Mouse (Mus musculus): ENCODE data around the gene Misp. TPM values are rescaled to one million over a fixed set of nuclear protein-coding genes. Genes with fewer than 3 reads are reported as not detected.

Gene Misp
- polyA plus RNA-seq, 1 experiment from 2014 or later, result 1.0 TPM

DNA sequence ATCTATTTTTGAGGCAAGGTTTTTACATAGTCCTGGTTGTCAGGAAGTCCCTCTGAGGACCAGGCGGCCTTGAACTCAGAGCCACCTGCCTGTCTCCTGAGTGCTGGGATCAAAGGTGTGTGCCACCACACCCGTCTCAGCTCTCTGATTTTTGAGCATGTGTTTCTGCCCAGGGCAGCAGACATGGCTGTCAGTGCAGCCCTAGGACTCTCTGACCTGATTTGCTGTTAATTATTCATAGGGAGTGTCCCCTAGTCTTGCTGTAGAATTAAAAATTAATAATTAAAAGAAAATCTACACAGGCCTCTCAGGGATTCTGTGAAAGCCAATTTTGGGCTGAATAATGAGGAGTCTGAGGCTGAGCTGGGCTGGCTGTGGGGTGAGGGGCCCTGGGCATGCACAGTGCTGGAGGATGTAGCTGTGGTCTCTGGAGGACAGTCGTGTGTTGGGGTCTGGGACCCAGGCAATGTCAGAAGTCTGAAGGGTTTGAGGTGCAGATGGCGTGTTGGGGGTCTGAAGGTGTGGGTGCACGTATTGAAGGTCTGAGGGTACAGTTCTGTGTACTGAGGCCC is 6.4 kb upstream of the Misp start:
- Histone ChIP-seq H3K9ac (no peak overlapping the region), H3K4me2 (no peak overlapping the region), H3K27ac (peak overlapping the region; percentile 30; the same call in 1 of the 2 replicates), H3K4me1 (replicated peaks) (peaks cover 5% of the 10 kb centered on the region; the same call in 1 of the 2 replicates), H3K27me3 (no peaks in the 10 kb centered on the region), H3K36me3 (peaks cover 79% of the 10 kb centered on the region), H3K9me3 (no peaks in the 10 kb centered on the region), H3K4me3 (no peak overlapping the region)
- no peak for ATAC-seq (ENCODE audit: low FRiP score)
- 84% methylated on average over 5 of the region's 5 CpGs for WGBS

DNA sequence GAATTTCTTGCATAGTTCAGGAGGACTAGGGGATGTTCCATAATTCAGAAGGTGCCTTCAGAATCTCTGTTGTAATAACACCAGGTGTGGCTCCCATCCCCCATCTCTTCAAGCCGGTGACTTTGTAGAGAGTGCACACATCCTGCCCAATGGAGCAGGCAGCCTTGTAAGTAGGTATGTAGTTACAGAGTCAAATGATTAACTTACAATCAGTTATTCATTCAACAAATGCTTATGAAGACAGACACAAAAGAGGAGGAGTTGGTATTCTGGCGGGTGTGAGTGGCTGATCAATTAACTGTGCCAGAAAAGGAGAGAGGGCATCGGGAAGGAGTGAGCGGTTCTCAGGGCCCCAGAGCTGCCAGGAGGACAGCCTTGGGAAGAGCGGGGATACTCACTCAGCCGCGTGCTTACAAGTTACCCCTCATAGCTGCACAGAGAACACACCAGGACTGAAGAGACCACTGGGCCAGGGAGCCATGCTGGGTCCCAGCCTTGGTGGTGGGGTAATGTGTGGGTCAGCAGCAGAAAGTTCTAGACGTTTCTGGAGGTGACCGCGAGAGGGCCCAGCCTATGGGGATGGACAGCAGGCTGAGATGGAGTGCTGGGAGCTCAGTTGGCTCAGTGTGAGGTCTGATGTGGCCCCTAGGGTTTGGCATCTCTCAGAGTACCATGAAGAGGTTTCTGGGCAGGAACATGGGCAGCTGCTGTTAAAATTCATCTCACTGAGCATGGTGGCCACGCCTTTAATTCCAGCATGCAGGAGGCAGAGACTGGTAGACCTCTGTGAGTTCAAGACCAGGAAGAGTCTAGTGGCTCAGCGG is 4.9 kb upstream of the Misp start:
- 87% methylated on average over 12 of the region's 12 CpGs for WGBS
- no peak overlapping the region for H3K4me2 ChIP-seq

DNA sequence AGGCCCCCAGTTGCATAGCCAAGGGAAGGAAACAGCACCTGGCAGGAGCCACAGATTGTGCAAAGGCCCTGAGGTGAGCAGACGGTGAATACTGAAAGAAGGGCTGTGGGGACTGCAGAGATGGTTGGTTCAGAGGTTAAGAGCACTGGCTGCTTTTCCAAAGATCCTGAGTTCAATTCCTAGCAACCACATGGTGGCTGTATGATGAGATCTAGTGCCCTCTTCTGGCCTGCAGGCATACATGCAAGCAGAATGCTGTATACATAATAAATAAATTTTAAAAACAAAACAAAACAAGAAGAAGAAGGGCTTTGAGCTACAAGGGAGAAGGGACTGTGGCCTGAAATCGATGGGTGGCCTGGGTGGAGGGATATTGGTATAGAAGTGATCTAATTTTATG is 3.7 kb upstream of the Misp start:
- H3K36me3 ChIP-seq, result peaks cover 77% of the 10 kb centered on the region

More for the DNA sequence above, 4.9 kb upstream of the Misp start:
- Histone ChIP-seq H3K9me3 (no peaks in the 10 kb centered on the region), H3K27me3 (no peaks in the 10 kb centered on the region), H3K27ac (no peak overlapping the region), H3K9ac (no peak overlapping the region), H3K4me3 (no peak overlapping the region), H3K4me1 (replicated peaks) (peaks cover 5% of the 10 kb centered on the region; the same call in 1 of the 2 replicates), H3K36me3 (peaks cover 81% of the 10 kb centered on the region)
- ATAC-seq (ENCODE audit: low FRiP score), result no peak

DNA sequence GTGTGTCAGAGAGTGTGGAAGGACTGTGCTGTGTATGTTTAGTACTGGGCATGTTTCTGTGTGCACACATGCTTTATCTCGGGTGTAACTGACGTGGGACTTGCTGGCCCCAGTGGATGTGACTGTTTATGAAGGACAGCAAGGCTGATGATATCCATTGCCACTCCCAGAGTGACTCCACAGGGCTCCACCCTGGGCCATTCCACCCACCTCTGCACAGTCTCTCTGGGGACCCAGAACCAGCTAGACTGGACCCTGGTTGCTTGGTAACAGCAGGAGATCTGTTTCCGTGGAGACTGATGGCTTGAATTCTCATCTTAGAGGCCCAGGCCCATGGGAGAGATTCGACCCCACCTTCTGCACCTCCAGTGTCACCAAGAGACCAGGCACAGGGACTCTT is 2.6 kb upstream of the Misp start:
- Histone ChIP-seq H3K9ac (no peak overlapping the region; the same call in 1 of the 2 replicates), H3K36me3 (peaks cover 71% of the 10 kb centered on the region), H3K4me1 (replicated peaks) (peaks cover 13% of the 10 kb centered on the region), H3K9me3 (no peaks in the 10 kb centered on the region), H3K27ac (no peak overlapping the region), H3K4me3 (no peak overlapping the region), H3K27me3 (no peaks in the 10 kb centered on the region), H3K4me2 (no peak overlapping the region)
- ATAC-seq (ENCODE audit: low FRiP score), result no peak
- 73% methylated on average over 4 of the region's 4 CpGs for WGBS

More for the DNA sequence above, 3.7 kb upstream of the Misp start:
- Histone ChIP-seq H3K4me1 (replicated peaks) (peaks cover 8% of the 10 kb centered on the region), H3K4me2 (no peak overlapping the region), H3K27ac (no peak overlapping the region), H3K4me3 (no peak overlapping the region), H3K9ac (no peak overlapping the region), H3K27me3 (no peaks in the 10 kb centered on the region), H3K9me3 (no peaks in the 10 kb centered on the region)
- WGBS, result 84% methylated on average over 2 of the region's 2 CpGs
- no peak for ATAC-seq (ENCODE audit: low FRiP score)

DNA sequence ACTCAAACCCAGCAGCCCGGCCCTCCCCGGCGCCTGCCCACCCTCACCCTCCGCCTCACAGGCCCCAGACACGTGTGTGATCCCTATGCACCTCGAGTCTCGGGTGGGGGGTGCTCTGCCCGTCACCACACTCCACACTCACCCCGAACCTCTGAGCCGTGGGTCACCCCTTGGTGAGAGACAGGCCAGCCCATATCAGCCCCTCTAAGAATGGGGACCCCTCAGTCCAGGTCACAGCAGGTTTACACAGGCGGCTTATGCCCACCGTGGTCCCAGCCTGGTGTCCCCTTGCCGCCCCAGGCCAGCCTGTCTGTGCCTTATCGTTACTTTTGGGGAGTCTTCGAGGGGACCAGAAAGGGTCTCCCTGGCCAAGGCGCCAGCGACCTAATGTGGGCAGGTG is 1.2 kb upstream of the Misp start:
- Histone ChIP-seq H3K4me2 (no peak overlapping the region), H3K9ac (no peak overlapping the region), H3K36me3 (peaks cover 67% of the 10 kb centered on the region), H3K4me1 (replicated peaks) (peaks cover 13% of the 10 kb centered on the region), H3K4me3 (no peak overlapping the region), H3K27ac (no peak overlapping the region), H3K9me3 (no peaks in the 10 kb centered on the region), H3K27me3 (no peaks in the 10 kb centered on the region)
- no peak for ATAC-seq (ENCODE audit: low FRiP score)
- 94% methylated on average over 17 of the region's 17 CpGs for WGBS

DNA sequence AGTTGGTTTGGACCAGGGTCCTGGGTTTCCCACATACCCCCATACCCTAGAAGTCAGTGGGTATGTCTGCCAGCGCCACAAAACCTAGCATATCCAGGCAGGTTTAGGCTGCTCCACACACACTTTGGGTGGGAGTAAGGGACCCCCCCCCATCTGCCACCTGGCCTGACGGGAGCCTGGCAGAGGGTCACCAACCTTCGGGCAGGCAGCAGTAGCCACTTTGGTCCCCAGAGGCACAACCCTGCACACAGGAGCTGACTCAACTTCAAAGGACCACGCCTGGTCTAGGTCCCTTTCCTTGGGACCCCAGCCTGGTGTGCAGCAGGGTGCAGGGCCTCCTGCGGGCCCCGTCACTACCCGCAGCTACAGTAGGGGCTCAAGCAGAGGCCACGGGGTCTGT is 512 bp upstream of the Misp start:
- Histone ChIP-seq H3K27me3 (no peaks in the 10 kb centered on the region), H3K9me3 (no peaks in the 10 kb centered on the region), H3K9ac (no peak overlapping the region), H3K27ac (no peak overlapping the region), H3K4me3 (no peak overlapping the region), H3K4me2 (no peak overlapping the region), H3K4me1 (replicated peaks) (peaks cover 13% of the 10 kb centered on the region), H3K36me3 (peaks cover 61% of the 10 kb centered on the region)
- WGBS, result 83% methylated on average over 8 of the region's 8 CpGs
- ATAC-seq (ENCODE audit: low FRiP score), result no peak

DNA sequence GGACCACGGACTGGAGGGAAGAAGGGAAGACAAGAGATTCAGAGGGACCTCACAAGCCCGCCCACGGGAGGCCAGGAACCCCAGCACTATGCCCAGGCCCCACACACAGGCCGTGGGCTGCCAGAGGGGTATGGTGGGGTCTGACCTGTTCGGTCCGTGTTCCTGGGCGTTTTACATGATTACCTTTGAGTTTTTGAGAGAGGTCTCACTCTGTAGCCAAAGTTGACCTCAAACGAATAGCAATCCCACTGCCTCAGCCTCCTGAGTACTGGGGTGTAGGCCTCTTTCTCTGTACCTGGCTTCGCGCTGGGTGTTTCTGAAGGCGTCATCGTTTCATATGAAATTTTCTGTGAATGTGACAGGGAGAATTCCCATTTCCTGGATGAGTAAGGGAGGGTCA is 942 bp downstream of the Misp start:
- Histone ChIP-seq H3K9ac (peak overlapping the region; percentile 29; the same call in 1 of the 2 replicates), H3K36me3 (peaks cover 46% of the 10 kb centered on the region), H3K9me3 (no peaks in the 10 kb centered on the region), H3K4me3 (no peak overlapping the region), H3K4me2 (no peak overlapping the region), H3K27ac (peak overlapping the region; percentile 35; the same call in 1 of the 2 replicates), H3K27me3 (no peaks in the 10 kb centered on the region), H3K4me1 (replicated peaks) (peaks cover 13% of the 10 kb centered on the region)
- 92% methylated on average over 12 of the region's 12 CpGs for WGBS
- ATAC-seq (ENCODE audit: low FRiP score), result no peak

DNA sequence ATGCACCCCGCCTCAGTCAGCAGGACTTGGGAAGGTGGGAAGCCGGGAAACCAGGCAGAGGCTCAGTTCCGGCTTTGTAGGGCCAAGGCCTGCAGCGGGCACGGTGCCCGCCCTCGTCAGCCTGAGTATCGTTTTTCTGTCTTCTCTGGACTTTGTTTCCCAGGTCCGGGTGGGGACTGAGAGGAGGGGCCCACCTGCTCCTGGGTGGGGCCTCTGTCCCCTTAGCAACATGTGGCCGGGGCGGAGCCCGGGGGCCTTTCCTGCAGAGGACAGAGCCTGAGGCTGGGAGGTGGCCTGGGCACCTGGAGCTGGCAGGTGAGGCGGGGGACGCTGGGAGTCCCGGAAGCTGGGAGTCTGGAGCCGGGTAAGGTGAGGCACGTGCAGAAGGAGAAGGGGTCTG is 1.6 kb downstream of the Misp start:
- peak overlapping the region; percentile 35 for H3K27ac ChIP-seq
- no peaks in the 10 kb centered on the region for H3K27me3 ChIP-seq
- 0 out of 2 replicates have a peak, but pooled peaks have one; percentile 19 for ATAC-seq (ENCODE audit: low FRiP score)
- peaks cover 40% of the 10 kb centered on the region for H3K36me3 ChIP-seq
- WGBS, result 38% methylated on average over 17 of the region's 17 CpGs
- H3K9me3 ChIP-seq, result no peaks in the 10 kb centered on the region
- H3K4me1 ChIP-seq (replicated peaks), result peaks cover 13% of the 10 kb centered on the region
- H3K4me3 ChIP-seq, result no peak overlapping the region
- H3K4me2 ChIP-seq, result no peak overlapping the region
- H3K9ac ChIP-seq, result peak overlapping the region; percentile 29; the same call in 1 of the 2 replicates

DNA sequence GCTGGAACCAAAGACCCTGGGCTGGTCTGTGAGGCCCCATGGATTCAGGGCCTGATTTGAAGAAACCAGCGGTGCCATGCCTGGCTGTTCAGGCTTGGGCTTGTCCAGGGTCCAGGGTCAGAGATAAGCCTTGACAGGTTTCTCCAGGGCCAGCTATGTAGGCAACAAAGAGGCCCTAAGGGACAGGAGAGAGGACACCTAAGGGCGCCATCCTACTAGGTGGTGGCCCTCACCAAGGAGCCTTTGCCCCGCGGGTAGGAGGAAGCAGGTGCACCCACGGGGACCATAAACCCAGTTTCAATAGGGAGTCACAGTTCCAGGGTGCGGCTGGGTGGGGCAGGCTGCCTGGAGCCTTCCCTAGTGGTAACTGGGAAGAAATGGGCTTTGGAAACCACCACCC is 2.2 kb downstream of the Misp start:
- peak overlapping the region; percentile 51; the same call in 1 of the 2 replicates for H3K9ac ChIP-seq
- H3K36me3 ChIP-seq, result peaks cover 36% of the 10 kb centered on the region
- no peak for ATAC-seq (ENCODE audit: low FRiP score)
- WGBS, result 79% methylated on average over 6 of the region's 6 CpGs
- H3K27me3 ChIP-seq, result no peaks in the 10 kb centered on the region
- no peak overlapping the region for H3K4me3 ChIP-seq
- H3K9me3 ChIP-seq, result no peaks in the 10 kb centered on the region
- H3K4me2 ChIP-seq, result no peak overlapping the region
- H3K4me1 ChIP-seq (replicated peaks), result peaks cover 13% of the 10 kb centered on the region
- peak overlapping the region; percentile 35; the same call in 1 of the 2 replicates for H3K27ac ChIP-seq

DNA sequence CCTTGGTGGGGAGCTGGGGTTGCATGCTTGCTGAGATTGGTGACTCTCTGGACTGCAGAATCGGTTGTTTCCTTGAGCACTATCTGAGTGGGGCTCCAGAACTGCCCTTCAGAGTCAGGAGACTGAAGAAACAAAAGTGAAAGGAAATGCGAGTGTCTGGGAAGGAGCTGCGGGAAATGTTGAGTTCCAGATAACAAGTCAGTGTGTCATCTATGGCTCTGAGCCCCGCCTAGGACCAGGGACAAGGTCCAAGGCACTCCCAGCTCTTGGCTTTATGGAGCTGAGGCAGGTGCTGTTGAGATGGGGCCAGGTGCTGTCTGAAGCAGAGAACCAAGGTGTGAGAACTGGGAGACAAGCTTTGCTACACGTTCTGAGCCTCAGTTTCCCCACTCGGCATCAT is 3.6 kb downstream of the Misp start:
- H3K27me3 ChIP-seq, result no peaks in the 10 kb centered on the region
- H3K4me1 ChIP-seq (replicated peaks), result peaks cover 8% of the 10 kb centered on the region
- no peak overlapping the region for H3K4me3 ChIP-seq
- H3K36me3 ChIP-seq, result peaks cover 22% of the 10 kb centered on the region
- peak overlapping the region; percentile 19; the same call in 1 of the 2 replicates for H3K9ac ChIP-seq
- ATAC-seq (ENCODE audit: low FRiP score), result no peak
- H3K4me2 ChIP-seq, result no peak overlapping the region
- H3K27ac ChIP-seq, result no peak overlapping the region
- no peaks in the 10 kb centered on the region for H3K9me3 ChIP-seq
- WGBS, result 70% methylated on average over 6 of the region's 6 CpGs

DNA sequence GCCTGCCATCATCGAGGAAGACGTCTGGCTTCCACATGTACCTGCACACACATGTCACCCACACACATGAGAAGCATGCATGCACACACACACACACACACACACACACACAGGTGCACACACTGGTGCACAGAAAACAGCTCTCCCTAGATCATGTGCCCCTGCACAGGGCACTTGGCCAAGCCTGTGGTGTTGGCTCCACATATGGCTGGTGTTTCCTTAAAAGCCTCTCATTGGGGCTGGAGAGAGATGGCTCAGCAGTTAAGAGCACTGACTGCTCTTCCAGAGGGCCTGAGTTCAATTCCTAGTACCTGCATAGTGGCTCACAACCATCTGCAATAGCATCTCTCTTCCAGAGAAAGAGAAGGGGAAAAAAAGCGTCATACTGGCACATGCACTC is 10.8 kb downstream of the Misp start:
- 94% methylated on average over 3 of the region's 3 CpGs for WGBS
- H3K27me3 ChIP-seq, result no peaks in the 10 kb centered on the region
- no peak overlapping the region for H3K4me3 ChIP-seq
- H3K4me1 ChIP-seq (replicated peaks), result no peaks in the 10 kb centered on the region
- H3K36me3 ChIP-seq, result no peaks in the 10 kb centered on the region
- no peak overlapping the region for H3K4me2 ChIP-seq
- no peak overlapping the region for H3K27ac ChIP-seq
- H3K9me3 ChIP-seq, result no peaks in the 10 kb centered on the region
- H3K9ac ChIP-seq, result peak overlapping the region; percentile 25; the same call in 1 of the 2 replicates
- ATAC-seq (ENCODE audit: low FRiP score), result no peak

DNA sequence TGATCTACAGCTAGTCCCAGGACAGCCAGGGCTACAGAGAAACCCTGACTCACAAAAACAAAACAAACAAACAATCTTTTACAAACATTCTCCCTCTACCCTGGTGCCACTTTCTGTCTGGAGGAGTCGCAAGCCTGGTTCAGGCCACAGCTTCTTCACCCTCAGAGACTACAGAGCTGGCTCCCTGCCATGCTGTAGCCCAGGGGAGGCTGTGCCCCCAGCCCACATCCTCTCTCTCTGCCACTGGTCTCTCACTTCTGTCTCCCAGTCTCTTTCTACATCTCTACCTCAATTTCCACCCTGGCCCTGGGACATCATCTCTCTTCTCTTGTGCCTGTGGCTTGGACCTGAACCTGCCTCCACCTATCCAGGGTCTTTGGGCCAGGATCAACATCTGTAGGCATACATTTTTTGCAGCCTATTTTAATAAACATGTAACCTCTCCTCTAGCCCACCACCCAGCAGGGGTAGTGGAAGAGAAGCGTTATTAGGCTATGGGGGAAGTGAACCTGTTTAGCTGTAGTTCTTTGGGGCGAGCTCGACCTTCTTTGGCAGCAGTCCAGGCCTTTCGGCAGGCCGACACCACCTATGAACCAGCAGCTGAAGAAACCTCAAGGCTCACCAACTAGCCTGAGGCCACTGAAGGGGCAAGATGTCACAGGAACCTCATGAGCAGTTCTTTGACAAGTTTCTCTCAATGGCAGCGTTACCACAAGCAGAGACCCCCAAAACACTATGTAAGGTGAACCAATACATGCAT is 11.4 kb downstream of the Misp start:
- no peaks in the 10 kb centered on the region for H3K27me3 ChIP-seq
- H3K9me3 ChIP-seq, result peaks cover 3% of the 10 kb centered on the region; the same call in 1 of the 2 replicates
- H3K4me2 ChIP-seq, result no peak overlapping the region
- no peak overlapping the region for H3K27ac ChIP-seq
- no peaks in the 10 kb centered on the region for H3K4me1 ChIP-seq (replicated peaks)
- peak overlapping the region; percentile 25; the same call in 1 of the 2 replicates for H3K9ac ChIP-seq
- no peaks in the 10 kb centered on the region for H3K36me3 ChIP-seq
- no peak overlapping the region for H3K4me3 ChIP-seq
- no peak for ATAC-seq (ENCODE audit: low FRiP score)
- WGBS, result 78% methylated on average over 7 of the region's 7 CpGs

Measured in hindbrain, embryonic 13.5 days (tissue).